Mouse (Mus musculus) hindbrain, postnatal 0 days (tissue): ENCODE data around the gene Smyd1. TPM values are rescaled to one million over a fixed set of nuclear protein-coding genes. Genes with fewer than 3 reads are reported as not detected.

Source experiments
- ATAC-seq: fragments of 200-750 bp; cut with Nextera tagmentation; 2 replicates; pipeline ENCODE4 v1.8.0; 2017; ENCODE audit warnings: mild to moderate bottlenecking, moderate TSS enrichment, moderate library complexity
- DNase-seq: peaks from one replicate; pipeline ENCODE4 v3.0.0-alpha.2; 2015; ENCODE audit warnings: low spot score
- H3K27ac ChIP-seq: fragments of 300-500 bp; sonication (generic); 2 replicates; pipeline ENCODE4 v1.5.1; 2014; ENCODE audit warnings: mild to moderate bottlenecking
- H3K27me3 ChIP-seq: fragments of 300-500 bp; sonication (generic); 2 replicates; pipeline ENCODE4 v1.6.1; 2014; ENCODE audit warnings: low read length, mixed read lengths; ENCODE audit not compliant: insufficient read depth
- H3K36me3 ChIP-seq: fragments of 300-500 bp; sonication (generic); 2 replicates; pipeline ENCODE4 v1.6.1; 2014; ENCODE audit warnings: low read length, mixed read lengths; ENCODE audit not compliant: insufficient read depth
- H3K4me1 ChIP-seq: fragments of 300-500 bp; sonication (generic); 2 replicates; pipeline ENCODE4 v1.6.1; 2014; ENCODE audit warnings: antibody characterized with exemption, low read length, mixed read lengths; ENCODE audit not compliant: insufficient read depth
- H3K4me2 ChIP-seq: fragments of 300-500 bp; sonication (generic); 2 replicates; pipeline ENCODE4 v1.6.1; 2014; ENCODE audit warnings: low read depth, mild to moderate bottlenecking, low read length, moderate library complexity, mixed read lengths
- H3K4me3 ChIP-seq: fragments of 300-500 bp; sonication (generic); 2 replicates; pipeline ENCODE4 v1.5.1; 2014; ENCODE audit warnings: low read length
- H3K9ac ChIP-seq: fragments of 300-500 bp; sonication (generic); replicated peaks from 2 replicates; pipeline ENCODE4 v1.6.1; 2014; ENCODE audit warnings: mild to moderate bottlenecking, low read length, moderate library complexity, mixed read lengths
- H3K9me3 ChIP-seq: fragments of 300-500 bp; sonication (generic); 2 replicates; pipeline ENCODE4 v1.6.1; 2016; ENCODE audit warnings: low read length, mixed read lengths
- CTCF ChIP-seq: IDR thresholded peaks from 2 replicates; pipeline ENCODE4 v1.5.1; 2016; ENCODE audit warnings: antibody characterized with exemption, control low read depth, low read depth
- WGBS: fragments of 180-500 bp; shearing (Covaris S2); extraction: QIAGEN DNeasy Blood & Tissue Kit; methylation state at CpG from one replicate; pipeline ENCODE4 v1.1.7; 2014; 5-methylcytosine and 5-hydroxymethylcytosine counted together
- polyA plus RNA-seq: library from polyadenylated mRNA; unstranded; fragments of >200 nt; fragmentation: Nextera tagmentation; extraction: Ambion mirVana; gene quantifications from 2 replicates; pipeline ENCODE4 v1.2.1, GENCODE M21; 2015
- total RNA-seq: library from RNA; depleted of rRNA; stranded (reverse); fragments of >200 nt; gene quantifications from 2 replicates; pipeline ENCODE4 v1.2.3, GENCODE M21; 2014

Gene Smyd1
- total and polyA plus RNA-seq, 2 experiments from 2014 or later, result 0.18 to 0.89 TPM

DNA sequence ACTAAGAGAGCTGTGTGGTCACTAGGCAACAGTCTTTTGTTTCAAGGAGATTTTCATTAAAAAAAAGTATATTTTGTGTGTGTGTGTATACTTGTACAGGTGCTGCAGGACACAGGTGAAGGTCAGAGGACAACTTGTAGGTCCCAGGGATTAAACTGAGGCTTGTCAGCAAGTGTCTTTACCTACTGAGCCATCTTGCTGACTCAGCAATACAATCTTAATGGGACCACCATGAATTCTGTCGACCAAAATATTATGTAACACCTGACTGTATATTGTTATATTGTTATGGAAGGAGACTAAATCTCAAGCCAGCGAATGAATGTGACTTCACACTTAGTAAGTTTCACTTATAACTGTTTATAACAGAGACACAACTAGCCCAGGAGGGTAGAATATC is 24.0 kb downstream of the Smyd1 start:
- Histone ChIP-seq H3K4me1 (no peaks in the 10 kb centered on the region), H3K36me3 (no peaks in the 10 kb centered on the region), H3K9me3 (no peaks in the 10 kb centered on the region), H3K4me2 (no peak overlapping the region), H3K27me3 (no peaks in the 10 kb centered on the region), H3K9ac (no peak overlapping the region), H3K4me3 (no peak overlapping the region), H3K27ac (no peak overlapping the region)
- no peak for ATAC-seq
- TF ChIP-seq CTCF, result no peak
- 61% methylated on average over 2 of the region's 2 CpGs for WGBS
- DNase-seq, result no peak

- no peaks in the 10 kb centered on the region for H3K4me1 ChIP-seq
- no peaks in the 10 kb centered on the region for H3K27me3 ChIP-seq
- no peaks in the 10 kb centered on the region for H3K36me3 ChIP-seq
- no peak overlapping the region for H3K4me3 ChIP-seq
- H3K4me2 ChIP-seq, result no peak overlapping the region
- no peak overlapping the region for H3K9ac ChIP-seq
- 0 out of 2 replicates have a peak, but pooled peaks have one; percentile 2 for TF ChIP-seq CTCF
- DNase-seq (no peak), ATAC-seq (no peak)
- H3K27ac ChIP-seq, result no peak overlapping the region
- no peaks in the 10 kb centered on the region for H3K9me3 ChIP-seq
- 70% methylated on average over 6 of the region's 6 CpGs for WGBS
These were observed 26.7 kb downstream of the Smyd1 start for GRCm38 (mm10) chr6:71295303-71295702.

DNA sequence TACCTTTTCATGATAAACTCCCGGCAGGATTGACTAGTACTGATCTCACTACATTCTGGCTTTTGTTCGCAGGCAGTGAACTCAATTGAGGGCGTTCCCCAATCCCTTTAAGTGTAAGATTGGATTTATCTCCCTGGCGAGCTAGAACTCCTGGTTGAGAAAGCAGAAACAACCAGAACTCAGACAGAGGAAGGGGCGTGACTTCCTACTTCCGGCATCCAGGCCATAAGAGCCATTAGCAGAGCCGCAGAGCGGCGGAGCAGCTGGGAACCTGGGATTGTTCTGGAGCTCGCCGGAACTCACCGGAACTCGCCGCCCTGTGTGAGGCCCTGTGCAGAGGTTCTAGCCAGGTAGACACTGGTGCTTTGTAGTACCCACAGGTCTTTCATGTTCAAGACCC is 28.5 kb downstream of the Smyd1 start:
- TF ChIP-seq CTCF, result no peak
- ATAC-seq, result no peak
- no peak for DNase-seq
- H3K9ac ChIP-seq, result no peak overlapping the region
- H3K4me1 ChIP-seq, result no peaks in the 10 kb centered on the region
- no peaks in the 10 kb centered on the region for H3K9me3 ChIP-seq
- no peak overlapping the region for H3K27ac ChIP-seq
- H3K27me3 ChIP-seq, result no peaks in the 10 kb centered on the region
- WGBS, result 87% methylated on average over 14 of the region's 14 CpGs
- H3K4me2 ChIP-seq, result no peak overlapping the region
- H3K4me3 ChIP-seq, result no peak overlapping the region
- no peaks in the 10 kb centered on the region for H3K36me3 ChIP-seq

DNA sequence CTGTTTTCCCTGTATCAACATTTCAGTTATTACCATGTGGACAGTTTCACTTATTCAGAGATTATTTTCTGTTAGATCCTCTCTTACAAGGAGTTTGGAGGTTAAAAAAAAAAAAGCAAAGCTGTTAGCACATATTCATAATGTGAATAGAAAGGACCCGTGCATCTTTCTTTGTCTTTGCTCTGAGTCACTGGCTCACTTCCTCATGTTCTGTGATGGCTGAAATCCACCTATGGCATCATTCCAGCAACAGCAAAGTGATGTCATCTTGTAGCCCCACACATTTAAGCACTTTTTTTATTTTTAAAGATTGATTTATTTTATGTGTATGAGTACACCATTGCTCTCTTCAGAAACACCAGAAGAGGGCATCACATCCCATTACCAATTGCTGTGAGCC is 42.6 kb downstream of the Smyd1 start:
- no peak overlapping the region for H3K4me3 ChIP-seq
- no peak for ATAC-seq
- 0 out of 2 replicates have a peak, but pooled peaks have one; percentile 12 for TF ChIP-seq CTCF
- H3K4me2 ChIP-seq, result no peak overlapping the region
- 43% methylated on average over 1 of the region's 1 CpGs for WGBS
- H3K4me1 ChIP-seq, result no peaks in the 10 kb centered on the region
- DNase-seq, result no peak
- H3K9ac ChIP-seq, result no peak overlapping the region
- H3K27ac ChIP-seq, result no peak overlapping the region
- H3K9me3 ChIP-seq, result no peaks in the 10 kb centered on the region
- H3K27me3 ChIP-seq, result no peaks in the 10 kb centered on the region
- peaks cover 6% of the 10 kb centered on the region; the same call in 1 of the 2 replicates for H3K36me3 ChIP-seq

GRCm38 (mm10) chr6:71274621-71275020 is 47.4 kb downstream of the Smyd1 start:
- no peak overlapping the region for H3K9ac ChIP-seq
- no peak for ATAC-seq

GRCm38 (mm10) chr6:71273715-71274114 is 48.3 kb downstream of the Smyd1 start:
- Histone ChIP-seq H3K36me3 (no peaks in the 10 kb centered on the region), H3K9me3 (no peaks in the 10 kb centered on the region), H3K27ac (no peak overlapping the region), H3K4me2 (no peak overlapping the region), H3K9ac (no peak overlapping the region), H3K27me3 (no peaks in the 10 kb centered on the region), H3K4me3 (no peak overlapping the region), H3K4me1 (peaks cover 12% of the 10 kb centered on the region)
- ATAC-seq (no peak), DNase-seq (no peak)
- no peak for TF ChIP-seq CTCF
- 97% methylated on average over 1 of the region's 1 CpGs for WGBS

More at GRCm38 (mm10) chr6:71274621-71275020, 47.4 kb downstream of the Smyd1 start:
- WGBS, result 100% methylated on average over 1 of the region's 1 CpGs
- no peak for DNase-seq
- H3K27ac ChIP-seq, result no peak overlapping the region
- no peak overlapping the region for H3K4me2 ChIP-seq
- H3K4me1 ChIP-seq, result peaks cover 12% of the 10 kb centered on the region
- TF ChIP-seq CTCF, result no peak
- H3K36me3 ChIP-seq, result no peaks in the 10 kb centered on the region
- no peaks in the 10 kb centered on the region for H3K9me3 ChIP-seq
- H3K27me3 ChIP-seq, result no peaks in the 10 kb centered on the region
- H3K4me3 ChIP-seq, result no peak overlapping the region

GRCm38 (mm10) chr6:71272316-71272741 is 49.7 kb downstream of the Smyd1 start:
- peak overlapping the region; percentile 94 for H3K4me3 ChIP-seq
- H3K4me2 ChIP-seq, result peak overlapping the region; percentile 72
- TF ChIP-seq CTCF, result no peak
- peak overlapping the region; percentile 99 for H3K27ac ChIP-seq
- no peaks in the 10 kb centered on the region for H3K36me3 ChIP-seq
- no peaks in the 10 kb centered on the region for H3K27me3 ChIP-seq
- under 1% methylated on average over 11 of the region's 11 CpGs for WGBS
- peaks cover 12% of the 10 kb centered on the region for H3K4me1 ChIP-seq
- peak overlapping the region; percentile 97 for H3K9ac ChIP-seq
- ATAC-seq (no peak), DNase-seq (no peak)
- H3K9me3 ChIP-seq, result no peaks in the 10 kb centered on the region
